Mouse (Mus musculus) C2C12 (cell line): ENCODE measurements around the gene Tnip3. TPM values are rescaled to one million over a fixed set of nuclear protein-coding genes. Genes with fewer than 3 reads are reported as not detected.

Experiments
- H3K27me3 ChIP-seq: one replicate; pipeline ENCODE4 v1.6.1; 2011; ENCODE audit not compliant: control insufficient read depth, insufficient read depth, insufficient read length
- H3K36me3 ChIP-seq: one replicate; pipeline ENCODE4 v1.6.1; 2011; ENCODE audit not compliant: control insufficient read depth, insufficient read depth
- H3K4me3 ChIP-seq: one replicate; pipeline ENCODE4 v1.5.1; 2011; ENCODE audit warnings: mild to moderate bottlenecking, control low read depth; ENCODE audit not compliant: poor library complexity, insufficient read depth, severe bottlenecking
- H3K79me2 ChIP-seq: one replicate; pipeline ENCODE4 v1.6.1; 2011; ENCODE audit not compliant: control insufficient read depth, insufficient read depth
- H3K79me3 ChIP-seq: one replicate; pipeline ENCODE4 v1.6.1; 2011; ENCODE audit warnings: low read depth, control low read depth
- H3ac ChIP-seq: one replicate; pipeline ENCODE3; 2011; ENCODE audit warnings: low read depth; ENCODE audit not compliant: control insufficient read depth, insufficient read length
- CEBPB ChIP-seq: IDR thresholded peaks from one replicate; pipeline ENCODE4 v1.6.1; 2011; ENCODE audit warnings: low read depth, mild to moderate bottlenecking, control low read depth, moderate library complexity
- CTCF ChIP-seq: IDR thresholded peaks from one replicate; pipeline ENCODE4 v1.5.1; 2011; ENCODE audit not compliant: control insufficient read depth, insufficient read depth, insufficient read length
- FOSL1 ChIP-seq: IDR thresholded peaks from one replicate; pipeline ENCODE4 v1.8.0; 2011; ENCODE audit warnings: mild to moderate bottlenecking, low read length; ENCODE audit not compliant: poor library complexity, insufficient read depth, severe bottlenecking
- MAX ChIP-seq: IDR thresholded peaks from one replicate; pipeline ENCODE4 v1.6.1; 2011; ENCODE audit warnings: mild to moderate bottlenecking, control low read depth
- MYOD1 ChIP-seq: IDR thresholded peaks from one replicate; pipeline ENCODE4 v1.6.1; 2011; ENCODE audit warnings: low read depth; ENCODE audit not compliant: control insufficient read depth, insufficient read length
- MYOG ChIP-seq: IDR thresholded peaks from one replicate; pipeline ENCODE4 v1.6.1; 2011; ENCODE audit not compliant: control insufficient read depth, insufficient read length; ENCODE audit errors: extremely low read depth
- USF1 ChIP-seq: IDR thresholded peaks from one replicate; pipeline ENCODE4 v1.6.1; 2011; ENCODE audit warnings: low read depth, mild to moderate bottlenecking, control low read depth, moderate library complexity
- polyA plus RNA-seq: library from polyadenylated mRNA; unstranded; fragments of >200 nt; fragmentation: generic; extraction: Trizol; gene quantifications from one replicate; pipeline ENCODE4 v1.2.1, GENCODE M21; 2012; ENCODE audit warnings: missing spikeins

Gene Tnip3
- polyA plus RNA-seq, 1 experiment = not detected

- Histone ChIP-seq H3ac (no peak overlapping the region), H3K79me3 (no peaks in the 10 kb centered on the region), H3K27me3 (no peaks in the 10 kb centered on the region), H3K79me2 (no peaks in the 10 kb centered on the region), H3K4me3 (no peak overlapping the region), H3K36me3 (no peaks in the 10 kb centered on the region)
- no peak for TF ChIP-seq MYOG
- TF ChIP-seq USF1 = no peak
- TF ChIP-seq MYOD1 = no peak
- TF ChIP-seq CEBPB = no peak
- TF ChIP-seq FOSL1 = no peak
These were observed 88.9 kb downstream of the Tnip3 start for GRCm38 (mm10) chr6:65613924-65614585.

GRCm38 (mm10) chr6:65615641-65616040 is 90.5 kb downstream of the Tnip3 start:
- Histone ChIP-seq H3K79me2 (no peaks in the 10 kb centered on the region), H3ac (no peak overlapping the region), H3K4me3 (no peak overlapping the region), H3K79me3 (no peaks in the 10 kb centered on the region), H3K36me3 (no peaks in the 10 kb centered on the region), H3K27me3 (no peaks in the 10 kb centered on the region)
- TF ChIP-seq CTCF = no peak
- TF ChIP-seq FOSL1 = no peak
- no peak for TF ChIP-seq MYOG
- no peak for TF ChIP-seq MYOD1
- no peak for TF ChIP-seq MAX
- no peak for TF ChIP-seq CEBPB
- TF ChIP-seq USF1 = no peak

- Histone ChIP-seq H3K4me3 (no peak overlapping the region), H3ac (no peak overlapping the region), H3K79me3 (no peaks in the 10 kb centered on the region), H3K27me3 (no peaks in the 10 kb centered on the region), H3K36me3 (no peaks in the 10 kb centered on the region), H3K79me2 (no peaks in the 10 kb centered on the region)
- TF ChIP-seq MYOD1 (no peak), CEBPB (no peak), MAX (no peak), USF1 (no peak), CTCF (no peak), MYOG (no peak), FOSL1 (no peak)
These were observed 96.1 kb downstream of the Tnip3 start for GRCm38 (mm10) chr6:65621260-65621659.

- H3K27me3 ChIP-seq = no peaks in the 10 kb centered on the region
- H3K36me3 ChIP-seq = no peaks in the 10 kb centered on the region
- no peak overlapping the region for H3ac ChIP-seq
- no peak overlapping the region for H3K4me3 ChIP-seq
- no peaks in the 10 kb centered on the region for H3K79me3 ChIP-seq
- H3K79me2 ChIP-seq = no peaks in the 10 kb centered on the region
- TF ChIP-seq FOSL1 = no peak
- no peak for TF ChIP-seq CEBPB
- no peak for TF ChIP-seq MYOD1
- no peak for TF ChIP-seq CTCF
- TF ChIP-seq MAX = no peak
- TF ChIP-seq USF1 = no peak
- TF ChIP-seq MYOG = no peak
These were observed 98.1 kb downstream of the Tnip3 start for GRCm38 (mm10) chr6:65623016-65623715.

GRCm38 (mm10) chr6:65630578-65630977 is 105.5 kb downstream of the Tnip3 start:
- Histone ChIP-seq H3K27me3 (no peaks in the 10 kb centered on the region), H3K4me3 (no peak overlapping the region), H3K79me3 (no peaks in the 10 kb centered on the region), H3K36me3 (no peaks in the 10 kb centered on the region), H3ac (no peak overlapping the region), H3K79me2 (no peaks in the 10 kb centered on the region)
- TF ChIP-seq MAX (no peak), MYOG (no peak), CEBPB (no peak), USF1 (no peak), CTCF (no peak), MYOD1 (no peak), FOSL1 (no peak)

GRCm38 (mm10) chr6:65632184-65632583 is 107.1 kb downstream of the Tnip3 start:
- H3K36me3 ChIP-seq = no peaks in the 10 kb centered on the region
- no peak overlapping the region for H3ac ChIP-seq
- H3K27me3 ChIP-seq = no peaks in the 10 kb centered on the region
- H3K79me2 ChIP-seq = no peaks in the 10 kb centered on the region
- H3K4me3 ChIP-seq = no peak overlapping the region
- no peaks in the 10 kb centered on the region for H3K79me3 ChIP-seq
- TF ChIP-seq FOSL1 = no peak
- no peak for TF ChIP-seq MAX
- TF ChIP-seq MYOD1 = no peak
- no peak for TF ChIP-seq CTCF
- TF ChIP-seq MYOG = no peak
- no peak for TF ChIP-seq USF1
- no peak for TF ChIP-seq CEBPB
